ENCODE assay signal across 12 mouse cellular contexts in the genomic region with DNA sequence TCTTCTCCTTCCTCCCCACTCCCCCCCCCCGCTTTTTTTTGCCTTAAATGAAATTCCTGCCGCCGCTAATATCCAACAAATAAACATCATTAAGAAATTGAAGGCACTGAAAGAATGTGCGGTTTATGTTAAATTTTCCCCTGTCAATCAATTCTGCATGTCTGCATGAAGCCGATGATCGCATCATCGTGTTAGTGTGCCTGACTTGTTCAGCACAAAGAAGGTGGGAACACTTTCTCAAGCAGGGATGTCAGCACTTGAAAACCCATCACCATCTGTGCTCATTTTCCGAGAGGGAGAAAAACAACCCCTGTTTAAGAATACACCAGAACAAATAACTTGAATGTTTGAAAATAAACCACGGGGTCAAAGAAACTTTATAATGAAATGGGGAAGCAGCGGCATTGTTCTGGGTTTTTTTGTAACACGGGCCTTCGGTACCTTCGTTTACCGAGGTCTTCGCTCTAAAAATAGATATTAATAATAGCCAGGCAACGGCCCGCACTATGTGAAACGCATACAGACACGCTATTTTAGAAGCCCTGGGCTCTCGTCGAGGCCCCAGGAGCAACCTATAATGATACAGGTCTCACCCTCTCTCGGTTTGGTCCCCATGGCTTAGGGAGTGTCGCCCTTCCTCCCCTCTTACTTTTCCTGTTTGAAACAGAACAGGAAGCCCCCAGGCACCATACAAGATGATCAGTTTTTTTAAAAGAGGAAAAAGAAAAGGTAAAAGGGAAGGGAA.
DNase-seq lines count a peak whose midpoint lies in the region; ATAC-seq lines count a peak whose summit lies in the region.
"Had no signal": no experiment of that assay in that cellular context is flagged by ENCODE, and none has a peak within 500 bp of the region (broad histone marks: within the 10 kb centered on the region; RNA-seq: fewer than 3 reads in every experiment).

No protein-coding gene starts in this region.

- H3K4me3 ChIP-seq in embryonic facial prominence, embryonic 12.5 days = no peak overlapping the region
- H3K4me3 ChIP-seq in hindbrain, embryonic 14.5 days (replicated peaks; ENCODE audit: low read length) = no peak overlapping the region
- 0 out of 2 replicates have a peak overlapping the region, but pooled peaks have one; percentile 8 for H3K4me3 ChIP-seq in neural tube, embryonic 13.5 days
- H3K4me3 ChIP-seq: limb, embryonic 12.5 days; stomach, embryonic 15.5 days had no signal

- H3K9ac ChIP-seq in embryonic facial prominence, embryonic 12.5 days = no peak overlapping the region
- H3K9ac ChIP-seq in hindbrain, embryonic 14.5 days = peak overlapping the region; percentile 32; the same call in 1 of the 2 replicates
- peak overlapping the region; percentile 53 for H3K9ac ChIP-seq in neural tube, embryonic 13.5 days
- H3K9ac ChIP-seq: limb, embryonic 12.5 days; stomach, embryonic 15.5 days had no signal

- 0 out of 2 replicates have a peak overlapping the region, but pooled peaks have one; percentile 48 for H3K27ac ChIP-seq in embryonic facial prominence, embryonic 12.5 days
- peak overlapping the region; percentile 71 for H3K27ac ChIP-seq in hindbrain, embryonic 14.5 days
- peak overlapping the region; percentile 33; the same call in 1 of the 2 replicates for H3K27ac ChIP-seq in neural tube, embryonic 13.5 days (replicated peaks)
- H3K27ac ChIP-seq: kidney, postnatal 0 days; limb, embryonic 12.5 days; stomach, embryonic 15.5 days had no signal

- no peaks in the 10 kb centered on the region for H3K36me3 ChIP-seq in embryonic facial prominence, embryonic 12.5 days
- no peaks in the 10 kb centered on the region for H3K36me3 ChIP-seq in hindbrain, embryonic 14.5 days (replicated peaks; ENCODE audit: control insufficient read depth, insufficient read depth)
- no peaks in the 10 kb centered on the region for H3K36me3 ChIP-seq in neural tube, embryonic 13.5 days
- H3K36me3 ChIP-seq: limb, embryonic 12.5 days; stomach, embryonic 15.5 days had no signal

- ATAC-seq in embryonic facial prominence, embryonic 12.5 days (ENCODE audit: insufficient number of reproducible peaks, insufficient read depth, low FRiP score, low TSS enrichment) = no peak
- ATAC-seq in hindbrain, embryonic 14.5 days (ENCODE audit: low FRiP score) = no peak
- ATAC-seq in neural tube, embryonic 13.5 days (ENCODE audit: low read depth) = no peak

- H3K4me2 ChIP-seq in embryonic facial prominence, embryonic 12.5 days (replicated peaks) = peak overlapping the region; percentile 2; the same call in 1 of the 2 replicates
- peak overlapping the region; percentile 40 for H3K4me2 ChIP-seq in hindbrain, embryonic 14.5 days (replicated peaks)
- peak overlapping the region; percentile 43 for H3K4me2 ChIP-seq in neural tube, embryonic 13.5 days
- H3K4me2 ChIP-seq: stomach, embryonic 15.5 days had no signal

- DNase-seq in cerebellum, postnatal 14 days = peak; percentile 55 to 67
- DNase-seq in cerebellum, adult 8-10 months = no peak
- peak; percentile 65 for DNase-seq in hindbrain, embryonic 14.5 days (ENCODE audit: low spot score)
- DNase-seq in kidney, adult 11 months = no peak
- no peak for DNase-seq in adrenal gland, postnatal 10 days
- DNase-seq in gastrocnemius, postnatal 25 days = no peak
- DNase-seq: heart, adult 18-20 months had no signal

- no peaks in the 10 kb centered on the region for H3K9me3 ChIP-seq in embryonic facial prominence, embryonic 12.5 days
- H3K9me3 ChIP-seq in hindbrain, embryonic 14.5 days (ENCODE audit: control insufficient read depth, low read length) = no peaks in the 10 kb centered on the region
- H3K9me3 ChIP-seq in neural tube, embryonic 13.5 days = no peaks in the 10 kb centered on the region
- H3K9me3 ChIP-seq: limb, embryonic 12.5 days; stomach, embryonic 15.5 days had no signal

- WGBS in embryonic facial prominence, embryonic 12.5 days = 35% methylated on average over 23 of the region's 23 CpGs
- 11% methylated on average over 23 of the region's 23 CpGs for WGBS in hindbrain, embryonic 14.5 days
- 23% methylated on average over 23 of the region's 23 CpGs for WGBS in neural tube, embryonic 13.5 days

- no peaks in the 10 kb centered on the region for H3K27me3 ChIP-seq in embryonic facial prominence, embryonic 12.5 days
- H3K27me3 ChIP-seq in hindbrain, embryonic 14.5 days (ENCODE audit: control insufficient read depth, insufficient read depth, low read length) = no peaks in the 10 kb centered on the region
- no peaks in the 10 kb centered on the region for H3K27me3 ChIP-seq in neural tube, embryonic 13.5 days
- H3K27me3 ChIP-seq: limb, embryonic 12.5 days; stomach, embryonic 15.5 days had no signal

- H3K4me1 ChIP-seq in embryonic facial prominence, embryonic 12.5 days = peaks cover 24% of the 10 kb centered on the region
- H3K4me1 ChIP-seq in hindbrain, embryonic 14.5 days (replicated peaks; ENCODE audit: control insufficient read depth, insufficient read depth, low read length) = peaks cover 29% of the 10 kb centered on the region
- peaks cover 42% of the 10 kb centered on the region for H3K4me1 ChIP-seq in neural tube, embryonic 13.5 days (replicated peaks)

Comparison
In these comparisons a context has a peak if more than half of its experiments do, and no peak if none do; other contexts are left out.
1. DNase-seq: peak in cerebellum, postnatal 14 days (2 of 2) and hindbrain, embryonic 14.5 days (single experiment); none in cerebellum, adult 8-10 months (single experiment), kidney, adult 11 months (single experiment), adrenal gland, postnatal 10 days (single experiment) and gastrocnemius, postnatal 25 days (single experiment).
2. Peak in every context shown above with its lines, with median percentiles within 50 percentile points of each other: H3K27ac ChIP-seq and H3K4me2 ChIP-seq.